Mouse (Mus musculus) heart, adult 2 months (tissue): ENCODE measurements around the gene Zfp541.

Experiments used
- CTCF ChIP-seq: fragments of 200-600 bp; IDR thresholded peaks from 2 replicates; pipeline ENCODE4 v1.8.1; 2022; ENCODE audit warnings: antibody characterized with exemption, mild to moderate bottlenecking, moderate library complexity
- EP300 ChIP-seq: fragments of 200-500 bp; IDR thresholded peaks from 2 replicates; pipeline ENCODE4 v1.6.1; 2011; ENCODE audit warnings: low read depth, low read length, control low read depth; ENCODE audit not compliant: insufficient read depth
- POLR2A ChIP-seq: fragments of 200-500 bp; IDR thresholded peaks from 2 replicates; pipeline ENCODE4 v1.6.1; 2011; ENCODE audit warnings: mild to moderate bottlenecking, low read depth, low read length, control low read depth; ENCODE audit not compliant: insufficient read depth

DNA sequence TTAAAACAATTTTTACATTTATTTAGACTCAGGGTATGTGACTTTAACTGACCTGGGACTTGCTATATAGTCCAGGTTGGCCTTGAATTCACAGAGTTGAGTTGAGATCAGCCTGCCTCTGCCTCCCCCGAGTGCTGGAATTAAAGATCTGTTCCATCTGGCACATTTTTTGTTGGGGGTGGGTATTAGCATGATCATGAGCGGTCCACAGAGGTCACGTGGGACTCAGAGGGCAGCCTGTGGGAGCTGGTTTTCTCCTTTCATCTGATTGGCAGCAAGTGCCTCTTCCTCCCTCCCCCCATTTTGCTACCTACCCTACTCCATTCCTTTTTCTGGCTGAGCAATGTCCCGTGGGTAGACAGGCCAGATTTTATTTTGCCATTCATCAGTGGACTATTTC lies 19.0 kb downstream of the Zfp541 start:
- TF ChIP-seq CTCF (no peak), POLR2A (no peak), EP300 (no peak)
